Mouse (Mus musculus) forebrain, embryonic 11.5 days (tissue): ENCODE measurements around the gene 1700022I11Rik. TPM values are rescaled to one million over a fixed set of nuclear protein-coding genes. Genes with fewer than 3 reads are reported as not detected.

Source experiments
- ATAC-seq: fragments of 200-750 bp; cut with Nextera tagmentation; replicated peaks from 2 replicates; pipeline ENCODE4 v1.8.0; 2017; ENCODE audit warnings: moderate TSS enrichment; ENCODE audit not compliant: low FRiP score
- DNase-seq: peaks from one replicate; pipeline ENCODE4 v3.0.0-alpha.2; 2017; ENCODE audit warnings: low spot score
- H3K27ac ChIP-seq: fragments of 300-500 bp; sonication (generic); 2 replicates; pipeline ENCODE4 v1.5.1; 2014; ENCODE audit warnings: low read depth, low read length
- H3K27me3 ChIP-seq: fragments of 300-500 bp; sonication (generic); 2 replicates; pipeline ENCODE4 v1.6.1; 2014; ENCODE audit warnings: mild to moderate bottlenecking, low read length, mixed read lengths; ENCODE audit not compliant: control insufficient read depth, insufficient read depth
- H3K36me3 ChIP-seq: fragments of 300-500 bp; sonication (generic); 2 replicates; pipeline ENCODE4 v1.6.1; 2014; ENCODE audit warnings: mild to moderate bottlenecking, low read length, moderate library complexity, mixed read lengths; ENCODE audit not compliant: control insufficient read depth, insufficient read depth
- H3K4me1 ChIP-seq: fragments of 300-500 bp; sonication (generic); replicated peaks from 2 replicates; pipeline ENCODE4 v1.6.1; 2014; ENCODE audit warnings: low read length, mixed read lengths; ENCODE audit not compliant: control insufficient read depth, insufficient read depth
- H3K4me2 ChIP-seq: fragments of 300-500 bp; sonication (generic); 2 replicates; pipeline ENCODE4 v1.6.1; 2014; ENCODE audit warnings: low read depth, mild to moderate bottlenecking, low read length, moderate library complexity, mixed read lengths; ENCODE audit not compliant: severe bottlenecking
- H3K4me3 ChIP-seq: fragments of 300-500 bp; sonication (generic); 2 replicates; pipeline ENCODE4 v1.5.1; 2014; ENCODE audit warnings: low read depth, low read length
- H3K9ac ChIP-seq: fragments of 300-500 bp; sonication (generic); 2 replicates; pipeline ENCODE4 v1.6.1; 2014; ENCODE audit warnings: low read length
- H3K9me3 ChIP-seq: fragments of 300-500 bp; sonication (generic); 2 replicates; pipeline ENCODE4 v1.6.1; 2016; ENCODE audit warnings: low read length, mixed read lengths; ENCODE audit not compliant: control insufficient read depth
- WGBS: fragments of 180-500 bp; shearing (Covaris S2); extraction: QIAGEN DNeasy Blood & Tissue Kit; methylation state at CpG from one replicate; pipeline ENCODE4 v1.1.7; 2014; 5-methylcytosine and 5-hydroxymethylcytosine counted together
- polyA plus RNA-seq: library from polyadenylated mRNA; unstranded; fragments of >200 nt; fragmentation: Nextera tagmentation; extraction: Ambion mirVana; gene quantifications from 2 replicates; pipeline ENCODE4 v1.2.1, GENCODE M21; 2014

1700022I11Rik gene
- polyA plus RNA-seq, 1 experiment from 2014 or later, result 0.96 TPM

DNA sequence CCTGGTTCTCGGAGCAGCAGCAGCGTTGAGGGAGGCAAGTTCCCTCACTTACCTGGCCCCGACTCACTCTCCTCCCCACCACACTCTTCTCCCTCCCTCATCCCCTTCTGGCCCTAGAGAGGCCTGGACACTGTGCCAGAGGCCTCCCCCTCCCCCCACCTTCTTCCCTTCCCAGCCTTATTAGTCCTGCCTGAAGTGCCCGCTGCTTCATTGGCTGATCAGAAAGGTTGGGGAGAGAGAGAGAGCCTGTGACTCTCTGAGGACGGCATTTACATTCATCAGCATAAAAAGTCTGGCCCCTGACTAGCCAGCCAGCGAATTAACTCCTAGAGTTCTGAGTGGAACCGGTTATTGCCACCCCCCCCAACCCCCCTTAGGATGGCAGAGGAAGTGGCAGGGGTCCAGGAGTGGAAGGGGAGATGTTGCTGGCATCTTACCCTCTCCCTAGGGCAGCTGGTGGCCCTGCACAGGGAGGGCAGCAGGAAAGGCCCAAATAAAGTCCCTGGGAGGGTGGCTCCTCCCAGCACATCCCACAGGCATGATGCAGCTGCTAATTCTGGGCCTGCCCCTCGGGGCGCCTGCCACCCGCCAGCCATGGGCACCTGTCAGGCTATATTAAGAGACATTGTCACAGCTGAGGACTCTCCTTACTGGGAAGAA is 15.8 kb upstream of the 1700022I11Rik start:
- H3K27ac ChIP-seq, result peak overlapping the region; percentile 13
- H3K9me3 ChIP-seq, result no peaks in the 10 kb centered on the region
- H3K4me2 ChIP-seq, result peak overlapping the region; percentile 16; the same call in 1 of the 2 replicates
- no peak overlapping the region for H3K4me3 ChIP-seq
- H3K27me3 ChIP-seq, result no peaks in the 10 kb centered on the region
- WGBS, result 18% methylated on average over 10 of the region's 10 CpGs
- H3K9ac ChIP-seq, result peak overlapping the region; percentile 48; the same call in 1 of the 2 replicates
- H3K4me1 ChIP-seq, result peaks cover 28% of the 10 kb centered on the region
- DNase-seq (no peak), ATAC-seq (no peak)
- no peaks in the 10 kb centered on the region; the same call in 1 of the 2 replicates for H3K36me3 ChIP-seq

DNA sequence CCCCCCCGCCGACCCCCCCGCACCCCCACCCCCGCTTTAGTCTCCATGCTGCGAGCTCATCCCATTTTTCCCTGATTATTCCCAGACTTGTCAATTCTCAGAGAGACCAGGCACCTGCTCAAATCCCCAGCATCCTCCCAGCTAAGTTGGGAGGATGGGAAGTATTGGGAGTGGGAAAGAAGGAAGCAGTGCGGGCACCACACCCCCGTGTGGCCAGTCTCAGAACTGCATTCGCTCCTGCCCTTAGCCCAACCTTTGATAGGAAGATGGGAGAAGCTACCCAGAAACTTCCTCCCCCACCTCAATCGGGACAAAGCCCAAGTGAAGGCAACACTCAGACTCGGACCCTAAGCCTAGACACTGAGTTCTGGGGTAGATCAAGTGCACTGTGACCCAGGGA is 15.1 kb upstream of the 1700022I11Rik start:
- Histone ChIP-seq H3K36me3 (no peaks in the 10 kb centered on the region; the same call in 1 of the 2 replicates), H3K4me2 (no peak overlapping the region), H3K9ac (no peak overlapping the region), H3K4me3 (no peak overlapping the region), H3K27ac (no peak overlapping the region), H3K4me1 (peaks cover 28% of the 10 kb centered on the region), H3K27me3 (no peaks in the 10 kb centered on the region), H3K9me3 (no peaks in the 10 kb centered on the region)
- ATAC-seq, result no peak
- WGBS, result 5% methylated on average over 9 of the region's 10 CpGs
- peak; percentile 90 for DNase-seq

DNA sequence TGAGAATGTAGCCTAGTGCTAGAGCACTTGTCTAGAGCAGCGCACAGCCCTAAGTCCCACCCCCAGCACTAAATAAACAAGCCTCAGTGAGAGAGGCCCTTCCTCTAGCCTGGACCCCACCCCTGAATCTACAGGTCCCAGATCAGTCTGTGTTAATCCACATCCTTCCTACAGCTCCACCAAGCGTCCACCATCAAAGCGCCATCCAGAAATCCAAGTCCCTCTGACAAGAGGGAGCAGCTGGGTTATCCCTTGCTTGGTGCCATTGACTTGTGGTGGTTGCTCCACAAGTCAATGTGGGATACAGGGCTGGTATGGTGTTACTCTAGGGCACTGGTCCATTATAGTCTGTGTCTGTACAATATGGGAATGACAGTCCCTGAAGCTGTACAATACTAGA is 14.2 kb upstream of the 1700022I11Rik start:
- Histone ChIP-seq H3K4me2 (no peak overlapping the region), H3K4me1 (peaks cover 28% of the 10 kb centered on the region), H3K9me3 (no peaks in the 10 kb centered on the region), H3K4me3 (no peak overlapping the region), H3K27me3 (no peaks in the 10 kb centered on the region), H3K9ac (no peak overlapping the region), H3K27ac (no peak overlapping the region), H3K36me3 (no peaks in the 10 kb centered on the region; the same call in 1 of the 2 replicates)
- DNase-seq, result no peak
- 95% methylated on average over 3 of the region's 3 CpGs for WGBS
- ATAC-seq, result no peak

DNA sequence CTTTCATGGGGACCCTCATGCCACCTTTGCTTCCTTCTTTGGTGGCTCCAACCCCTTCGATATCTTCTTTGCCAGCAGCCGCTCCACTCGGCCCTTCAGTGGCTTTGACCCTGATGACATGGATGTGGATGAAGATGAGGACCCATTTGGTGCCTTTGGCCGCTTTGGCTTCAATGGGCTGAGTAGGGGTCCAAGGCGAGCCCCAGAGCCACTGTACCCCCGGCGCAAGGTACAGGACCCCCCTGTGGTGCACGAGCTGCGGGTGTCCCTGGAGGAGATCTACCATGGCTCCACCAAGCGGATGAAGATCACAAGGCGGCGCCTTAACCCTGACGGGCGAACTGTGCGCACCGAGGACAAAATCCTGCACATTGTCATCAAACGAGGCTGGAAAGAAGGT is 12.8 kb upstream of the 1700022I11Rik start:
- peaks cover 21% of the 10 kb centered on the region for H3K4me1 ChIP-seq
- 95% methylated on average over 17 of the region's 17 CpGs for WGBS
- H3K36me3 ChIP-seq, result no peaks in the 10 kb centered on the region; the same call in 1 of the 2 replicates
- DNase-seq (no peak), ATAC-seq (no peak)
- no peaks in the 10 kb centered on the region for H3K9me3 ChIP-seq
- no peak overlapping the region for H3K4me3 ChIP-seq
- H3K27me3 ChIP-seq, result no peaks in the 10 kb centered on the region
- H3K4me2 ChIP-seq, result no peak overlapping the region
- no peak overlapping the region for H3K9ac ChIP-seq
- no peak overlapping the region for H3K27ac ChIP-seq

DNA sequence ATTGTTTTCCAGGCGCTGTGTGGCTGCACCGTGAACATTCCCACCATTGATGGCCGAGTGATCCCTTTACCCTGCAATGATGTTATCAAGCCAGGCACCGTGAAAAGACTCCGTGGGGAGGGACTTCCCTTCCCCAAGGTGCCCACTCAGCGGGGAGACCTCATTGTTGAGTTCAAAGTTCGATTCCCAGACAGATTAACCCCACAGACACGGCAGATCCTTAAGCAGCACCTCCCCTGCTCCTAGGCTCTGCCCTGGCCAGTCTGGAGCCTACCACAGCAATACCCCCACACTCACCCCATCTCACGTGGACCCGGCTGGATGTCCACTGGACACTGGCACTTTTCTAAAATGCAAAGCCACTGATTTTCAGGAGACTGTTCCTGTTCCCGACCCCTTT is 12.1 kb upstream of the 1700022I11Rik start:
- H3K4me1 ChIP-seq, result peaks cover 15% of the 10 kb centered on the region
- no peaks in the 10 kb centered on the region for H3K27me3 ChIP-seq
- DNase-seq (no peak), ATAC-seq (no peak)
- no peaks in the 10 kb centered on the region for H3K9me3 ChIP-seq
- H3K9ac ChIP-seq, result no peak overlapping the region
- WGBS, result 82% methylated on average over 11 of the region's 11 CpGs
- H3K4me2 ChIP-seq, result no peak overlapping the region
- no peak overlapping the region for H3K27ac ChIP-seq
- H3K4me3 ChIP-seq, result no peak overlapping the region
- H3K36me3 ChIP-seq, result no peaks in the 10 kb centered on the region; the same call in 1 of the 2 replicates

DNA sequence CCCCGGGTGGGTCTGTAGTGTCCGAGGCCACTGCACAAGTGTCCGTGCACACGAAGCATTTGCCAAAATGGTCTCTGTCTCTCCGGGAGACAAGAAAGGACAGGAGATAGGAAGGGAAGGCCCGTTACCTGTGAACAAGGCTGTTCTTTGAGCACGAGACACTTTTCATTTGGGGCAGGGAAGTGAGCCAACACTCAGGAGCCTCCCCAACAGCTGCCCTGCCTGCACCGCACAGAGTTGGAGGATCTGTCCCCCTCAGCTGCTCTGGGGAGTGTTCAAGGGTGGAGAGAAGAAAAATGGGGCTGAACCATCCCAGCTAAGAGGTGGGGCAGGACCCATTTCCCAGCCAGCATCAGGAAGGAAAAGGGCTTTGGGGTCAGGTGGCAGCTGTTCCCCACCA is 11.4 kb upstream of the 1700022I11Rik start:
- ATAC-seq (no peak), DNase-seq (no peak)
- Histone ChIP-seq H3K4me1 (peaks cover 10% of the 10 kb centered on the region), H3K27me3 (no peaks in the 10 kb centered on the region), H3K27ac (no peak overlapping the region), H3K4me3 (no peak overlapping the region), H3K9me3 (no peaks in the 10 kb centered on the region), H3K36me3 (no peaks in the 10 kb centered on the region; the same call in 1 of the 2 replicates), H3K9ac (no peak overlapping the region), H3K4me2 (no peak overlapping the region)
- 91% methylated on average over 8 of the region's 8 CpGs for WGBS

DNA sequence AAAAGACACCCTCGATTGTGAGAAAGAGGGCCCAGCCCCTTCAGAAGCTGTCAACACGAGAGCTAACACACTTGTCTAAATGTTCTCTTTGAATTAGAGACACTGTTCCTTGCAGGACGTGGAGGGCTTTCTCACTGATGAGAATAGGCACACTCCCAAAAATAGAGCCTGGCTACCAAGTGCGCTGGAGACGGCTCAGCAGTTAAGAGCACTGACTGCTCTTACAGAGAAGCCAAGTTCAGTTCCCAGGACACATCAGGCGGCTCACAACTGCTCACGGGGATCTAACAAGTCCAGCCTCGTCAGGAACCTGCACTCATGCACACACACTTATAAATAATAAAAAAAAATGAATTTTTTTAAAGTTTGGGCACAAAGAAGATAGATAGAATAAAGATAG is 10.5 kb upstream of the 1700022I11Rik start:
- no peak for ATAC-seq
- Histone ChIP-seq H3K9ac (no peak overlapping the region), H3K36me3 (no peaks in the 10 kb centered on the region; the same call in 1 of the 2 replicates), H3K9me3 (no peaks in the 10 kb centered on the region), H3K4me2 (no peak overlapping the region), H3K4me1 (peaks cover 1% of the 10 kb centered on the region; the same call in 1 of the 2 replicates), H3K27me3 (no peaks in the 10 kb centered on the region), H3K27ac (no peak overlapping the region), H3K4me3 (no peak overlapping the region)
- DNase-seq, result no peak
- 74% methylated on average over 8 of the region's 8 CpGs for WGBS

DNA sequence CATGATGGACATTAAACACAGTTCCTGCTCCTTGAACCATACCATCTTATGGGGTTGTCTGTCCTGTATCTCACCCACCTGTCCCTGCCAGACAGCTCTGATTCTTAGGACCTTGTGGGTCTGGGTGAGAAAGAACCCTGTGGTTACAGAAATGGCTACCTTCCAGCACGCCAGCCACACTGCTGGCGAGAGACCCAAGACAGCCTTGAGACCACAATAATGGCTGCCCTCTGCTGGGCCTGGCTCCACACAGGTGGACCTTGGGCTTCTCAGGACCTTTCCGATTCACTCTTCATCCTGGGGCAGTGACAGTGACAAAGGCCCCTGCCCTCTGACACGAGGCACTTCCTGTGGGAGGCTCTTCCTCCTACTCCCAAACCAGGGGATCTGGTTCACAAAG is 10.0 kb upstream of the 1700022I11Rik start:
- Histone ChIP-seq H3K27me3 (no peaks in the 10 kb centered on the region), H3K9ac (no peak overlapping the region), H3K4me2 (no peak overlapping the region), H3K27ac (no peak overlapping the region), H3K4me3 (no peak overlapping the region), H3K36me3 (no peaks in the 10 kb centered on the region; the same call in 1 of the 2 replicates), H3K9me3 (no peaks in the 10 kb centered on the region), H3K4me1 (no peaks in the 10 kb centered on the region)
- ATAC-seq, result no peak
- WGBS, result 60% methylated on average over 4 of the region's 4 CpGs
- no peak for DNase-seq

DNA sequence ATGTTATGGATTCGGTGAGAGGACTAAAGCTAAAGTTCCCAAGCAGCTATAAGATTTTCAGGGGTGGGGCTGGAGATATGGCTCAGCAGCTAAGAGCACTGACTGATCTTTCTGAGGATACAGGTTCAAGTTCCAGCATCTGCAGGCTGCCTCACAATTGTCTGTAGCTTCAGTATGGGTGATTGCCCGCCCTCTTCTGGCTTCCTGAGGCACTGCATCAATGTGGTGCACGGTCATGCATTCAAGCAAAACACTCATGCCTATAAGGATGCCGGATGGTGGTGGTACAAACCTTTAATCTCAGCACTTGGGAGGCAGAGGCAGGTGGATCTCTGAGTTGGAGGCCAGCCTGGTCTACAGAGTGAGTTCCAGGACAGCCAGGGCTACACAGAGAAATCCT is 7.8 kb upstream of the 1700022I11Rik start:
- Histone ChIP-seq H3K4me3 (no peak overlapping the region), H3K4me1 (no peaks in the 10 kb centered on the region), H3K9ac (no peak overlapping the region), H3K36me3 (no peaks in the 10 kb centered on the region; the same call in 1 of the 2 replicates), H3K27ac (no peak overlapping the region), H3K9me3 (no peaks in the 10 kb centered on the region), H3K4me2 (no peak overlapping the region), H3K27me3 (no peaks in the 10 kb centered on the region)
- ATAC-seq (no peak), DNase-seq (peak; percentile 74)
- 33% methylated on average over 4 of the region's 4 CpGs for WGBS
